Mouse (Mus musculus) effector memory CD4-positive, alpha-beta T cell, adult 5 months (primary cell): Measurements from ENCODE around the gene Mgea5. TPM values are rescaled to one million over a fixed set of nuclear protein-coding genes. Genes with fewer than 3 reads are reported as not detected.

Experiments used
- polyA plus RNA-seq: library from polyadenylated mRNA; unstranded; fragments of 100-300 nt; shearing (Covaris generic); gene quantifications from one replicate; pipeline ENCODE4 v1.2.1, GENCODE M21; 2017

Gene Mgea5
- 306 TPM for polyA plus RNA-seq

DNA sequence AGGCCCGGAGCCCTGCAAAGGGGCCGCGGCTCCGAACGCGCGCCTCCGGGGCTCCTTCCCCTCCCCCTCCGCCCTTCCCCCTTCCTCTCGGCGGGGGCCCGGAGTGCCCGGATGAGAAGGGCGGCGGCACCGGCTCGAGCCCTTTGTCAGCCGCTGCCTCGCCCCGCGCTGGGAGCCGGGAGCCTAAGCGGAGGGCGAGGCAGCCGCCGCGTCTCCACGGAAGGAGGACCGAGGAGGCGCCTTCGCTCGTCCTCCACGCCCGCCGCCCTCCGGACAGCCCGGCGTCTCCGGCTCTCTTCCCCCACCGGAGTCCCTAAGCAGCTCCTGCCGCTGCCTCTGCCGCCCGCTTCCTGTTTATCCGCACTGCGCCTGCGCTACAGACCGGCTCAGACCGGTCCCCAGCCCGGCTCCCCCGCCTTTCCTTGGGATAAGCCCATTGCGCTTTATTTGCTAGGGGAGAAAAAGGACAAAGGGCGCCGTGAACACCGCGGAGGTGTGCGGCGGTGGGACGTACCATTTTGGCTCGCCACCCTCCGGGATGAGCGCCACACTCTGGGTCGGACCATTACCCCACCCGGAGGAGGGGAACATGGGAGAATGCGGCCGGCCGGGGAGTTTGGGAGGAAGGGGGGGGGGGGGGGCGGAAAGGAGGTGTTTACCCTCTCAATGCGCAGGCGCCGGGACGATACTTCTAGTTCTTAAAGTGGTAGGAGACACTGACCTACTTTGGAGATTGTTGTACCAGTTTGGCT, at the start of gene Mgea5:
Gene Mgea5, minus strand, starts transcription at position 657 of the 752 bp plus-strand sequence.

DNA sequence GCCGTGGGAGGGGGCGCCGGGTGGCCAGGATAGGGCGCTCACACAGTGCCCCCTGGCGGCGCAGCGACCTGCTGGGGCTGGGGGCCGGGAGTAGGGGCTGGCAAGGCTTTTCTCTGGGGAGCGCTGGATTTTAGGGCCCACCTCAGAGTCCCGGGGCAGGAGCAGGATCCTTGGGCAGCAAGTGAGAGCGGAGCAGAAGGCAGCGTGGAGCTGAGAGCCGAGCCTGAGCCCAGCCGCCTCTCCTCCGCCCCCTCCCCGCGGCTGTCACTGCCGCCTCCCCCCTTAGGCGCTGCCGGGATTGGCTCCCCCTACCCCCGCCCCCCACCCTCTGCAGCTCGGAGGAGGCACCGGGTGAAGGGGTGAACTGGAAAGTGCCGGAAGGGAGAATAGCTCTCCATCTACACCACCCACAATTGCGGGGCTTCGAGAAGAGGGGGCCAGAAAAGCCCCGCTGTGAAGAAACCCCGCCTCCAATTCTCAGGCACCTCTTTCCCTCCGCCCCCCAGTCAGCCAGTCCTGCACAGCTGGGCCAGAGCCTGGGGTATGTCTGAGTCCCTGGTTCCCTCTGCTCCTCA, 32.3 kb upstream of the Mgea5 start, which contains the start of gene Kcnip2:
Gene Kcnip2, minus strand, starts transcription at position 231 of the 575 bp plus-strand sequence.

DNA sequence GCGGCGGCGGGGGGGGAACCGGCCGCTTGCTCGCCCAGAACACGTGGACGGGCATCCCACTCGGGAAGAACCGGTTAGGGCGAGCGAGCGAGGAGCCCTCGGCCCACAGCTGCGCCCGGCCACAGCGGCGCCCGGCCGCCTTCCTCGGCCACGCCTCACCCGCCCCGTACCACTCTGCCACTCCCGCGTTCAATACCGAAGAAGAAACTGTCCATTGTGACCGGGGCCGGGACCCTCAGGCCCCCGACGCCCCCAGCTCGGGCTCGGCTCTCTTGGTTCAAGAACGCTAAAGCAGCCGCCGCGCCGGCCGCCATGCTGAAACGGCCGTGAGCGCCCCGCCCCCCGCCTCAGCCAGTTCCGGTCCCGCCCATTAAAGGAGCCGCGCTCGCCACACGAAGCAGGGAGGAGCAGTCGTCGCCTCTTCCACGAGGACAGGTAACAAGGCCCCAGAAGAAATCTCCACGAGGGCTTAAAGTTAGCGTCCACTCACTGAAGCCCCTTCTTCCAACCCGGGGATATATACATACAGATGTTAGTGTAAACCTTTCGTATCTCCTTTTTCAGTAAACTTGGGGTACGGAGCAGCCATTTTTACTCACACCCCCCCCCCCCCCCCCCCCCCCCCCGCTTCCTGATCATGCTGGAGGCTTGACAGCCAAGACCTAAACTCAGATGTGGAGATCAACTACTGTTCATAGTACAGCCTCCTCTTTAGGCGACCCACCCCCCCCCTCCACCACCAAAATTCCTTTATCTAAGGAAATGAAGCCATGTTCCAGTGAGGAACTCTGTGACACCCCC, 34.2 kb downstream of the Mgea5 start, which contains the start of gene Npm3:
Gene Npm3, minus strand, starts transcription at position 349 of the 801 bp plus-strand sequence.

DNA sequence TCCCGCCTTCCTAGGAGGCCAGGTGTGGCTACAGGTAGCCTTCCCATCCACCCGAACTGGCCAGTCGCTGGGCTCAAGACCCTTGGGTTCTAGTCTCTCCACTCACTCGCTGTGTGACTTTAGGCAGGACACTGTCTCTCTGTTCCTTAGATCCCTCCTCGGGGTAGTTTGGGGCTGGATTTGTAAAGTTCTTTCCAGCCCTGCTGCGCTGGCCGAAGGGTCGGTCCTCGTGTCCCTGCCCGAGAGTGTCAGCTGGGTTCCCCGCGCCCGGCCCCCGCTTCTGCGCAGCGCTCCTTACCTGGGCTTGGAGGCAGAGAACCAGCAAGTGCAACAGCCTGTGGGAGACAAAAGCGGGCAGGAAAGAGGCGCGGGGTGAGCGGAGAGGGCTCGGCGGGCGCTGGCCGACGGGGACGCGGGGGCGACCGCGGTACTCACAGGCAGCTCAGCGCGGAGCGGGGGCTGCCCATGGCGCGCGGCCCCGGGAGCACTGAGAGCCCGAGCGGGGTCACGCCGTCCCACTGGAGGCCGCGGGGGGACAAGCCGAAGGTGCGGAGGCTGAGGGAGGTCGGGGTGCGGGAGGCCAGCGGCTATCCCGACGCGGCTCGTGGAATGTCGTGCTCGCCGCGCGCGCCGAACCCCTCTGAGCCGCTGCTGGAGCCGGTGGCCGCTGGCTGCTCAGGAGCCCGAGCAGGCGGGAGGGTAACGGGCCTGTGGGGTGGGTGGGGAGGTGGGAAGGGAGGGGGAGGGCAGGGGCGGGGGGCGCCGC, 41.2 kb downstream of the Mgea5 start, which contains the start of gene Fgf8:
Gene Fgf8, minus strand, starts transcription at position 698 of the 766 bp plus-strand sequence.

Other genes starting within 250 kb of the Mgea5 start
- gene Poll, start 223.3 kb downstream of the Mgea5 start, polyA plus RNA-seq: 5.3 TPM
- gene Gm17018, start 223.2 kb downstream of the Mgea5 start, polyA plus RNA-seq: 18.0 TPM
- gene Fbxw4, start 123.5 kb downstream of the Mgea5 start, polyA plus RNA-seq: 18.2 TPM
- not detected for gene Fgf8, start 40.9 kb downstream of the Mgea5 start, polyA plus RNA-seq
- 28.7 TPM for gene Npm3, start 34.2 kb downstream of the Mgea5 start, polyA plus RNA-seq
- gene Kcnip2, start 32.2 kb upstream of the Mgea5 start, polyA plus RNA-seq: 3.5 TPM
- 10.6 TPM for gene Armh3, start 214.7 kb upstream of the Mgea5 start, polyA plus RNA-seq
- 6.8 TPM for gene Hps6, start 219.7 kb upstream of the Mgea5 start, polyA plus RNA-seq